Mouse (Mus musculus): Measurements from ENCODE around the gene Pla2g2f. TPM values are rescaled to one million over a fixed set of nuclear protein-coding genes. Genes with fewer than 3 reads are reported as not detected.

The Pla2g2f gene
- polyA plus RNA-seq, 1 experiment from 2014 or later: 0.62 TPM

DNA sequence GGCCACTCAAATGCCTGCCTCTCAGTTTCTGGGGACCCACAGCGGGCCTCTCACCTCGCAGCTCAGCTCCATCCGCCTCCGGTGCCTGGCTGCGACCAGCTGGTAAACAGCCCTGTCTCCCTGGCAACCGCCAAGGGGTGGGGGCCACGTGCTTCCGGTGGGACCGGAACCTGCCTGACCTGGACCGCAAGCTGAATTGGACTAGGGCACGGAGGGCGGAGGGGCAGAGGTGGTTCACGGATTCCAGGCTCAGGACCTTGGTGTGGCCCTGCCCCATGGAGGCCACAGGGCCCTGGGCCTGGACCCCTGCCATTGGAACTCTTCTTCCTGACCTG, 32.3 kb downstream of the Pla2g2f start:
- WGBS: 8% methylated on average over 13 of the region's 13 CpGs
- H3K4me3 ChIP-seq: peak overlapping the region; percentile 53
- no peaks in the 10 kb centered on the region for H3K9me3 ChIP-seq (replicated peaks)
- peak overlapping the region; percentile 84 for H3K27ac ChIP-seq (replicated peaks)
- H3K27me3 ChIP-seq (ENCODE audit: low read depth, poor library complexity, severe bottlenecking): peaks cover 4% of the 10 kb centered on the region
- no peaks in the 10 kb centered on the region for H3K36me3 ChIP-seq
- H3K4me1 ChIP-seq: peaks cover 42% of the 10 kb centered on the region
- DNase-seq (ENCODE audit: low spot score): peak; percentile 80

- H3K4me1 ChIP-seq: peaks cover 38% of the 10 kb centered on the region
- H3K27ac ChIP-seq (replicated peaks): peak within 1 kb of the TSS; percentile 84
- no peaks in the 10 kb centered on the region for H3K9me3 ChIP-seq (replicated peaks)
- H3K27me3 ChIP-seq (ENCODE audit: low read depth, poor library complexity, severe bottlenecking): peaks cover 4% of the 10 kb centered on the region
- H3K36me3 ChIP-seq: 0 out of 2 replicates have a peak, but pooled peaks cover 2% of the 10 kb centered on the region
- peak; percentile 21 for DNase-seq (ENCODE audit: low spot score)
- peak within 1 kb of the TSS; percentile 53 for H3K4me3 ChIP-seq
- 57% methylated on average over 18 of the region's 18 CpGs for WGBS
These were observed 32.9 kb downstream of the Pla2g2f start, which contains the start of gene Pla2g2c for GRCm38 (mm10) chr4:138724354-138725126. Pla2g2c (plus strand) TSS chr4:138724792.

- no peak overlapping the region for H3K27ac ChIP-seq (replicated peaks)
- H3K36me3 ChIP-seq: 0 out of 2 replicates have a peak, but pooled peaks cover 2% of the 10 kb centered on the region
- 88% methylated on average over 15 of the region's 15 CpGs for WGBS
- H3K4me1 ChIP-seq: peaks cover 30% of the 10 kb centered on the region
- no peak for DNase-seq (ENCODE audit: low spot score)
- H3K27me3 ChIP-seq (ENCODE audit: low read depth, poor library complexity, severe bottlenecking): peaks cover 4% of the 10 kb centered on the region
- H3K4me3 ChIP-seq: no peak overlapping the region
- H3K9me3 ChIP-seq (replicated peaks): no peaks in the 10 kb centered on the region
These were observed 33.7 kb downstream of the Pla2g2f start for GRCm38 (mm10) chr4:138723493-138724281.

DNA sequence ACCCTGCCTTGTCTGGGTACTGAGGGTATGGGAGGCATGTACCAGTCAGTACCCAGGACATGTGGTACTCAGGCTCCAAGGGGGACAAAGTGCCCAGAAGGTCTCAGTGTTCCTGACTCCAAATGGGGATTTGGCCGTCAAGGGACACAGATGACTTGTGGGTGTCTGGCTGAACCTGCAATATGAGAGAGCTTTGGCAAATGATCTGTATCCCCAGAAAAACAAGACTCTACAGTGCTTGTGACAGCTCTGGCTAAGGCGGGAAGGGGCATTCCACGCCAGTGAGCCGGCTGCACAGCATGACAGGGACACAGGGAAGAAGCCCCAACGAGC, 38.2 kb downstream of the Pla2g2f start:
- WGBS: 80% methylated on average over 5 of the region's 5 CpGs
- no peak overlapping the region for H3K4me3 ChIP-seq
- no peaks in the 10 kb centered on the region; the same call in 1 of the 2 replicates for H3K27me3 ChIP-seq (ENCODE audit: low read depth, poor library complexity, severe bottlenecking)
- no peak for DNase-seq (ENCODE audit: low spot score)
- H3K36me3 ChIP-seq: 0 out of 2 replicates have a peak, but pooled peaks cover 2% of the 10 kb centered on the region
- no peaks in the 10 kb centered on the region for H3K9me3 ChIP-seq (replicated peaks)
- H3K4me1 ChIP-seq: peaks cover 10% of the 10 kb centered on the region
- H3K27ac ChIP-seq (replicated peaks): no peak overlapping the region

- no peaks in the 10 kb centered on the region for H3K9me3 ChIP-seq (replicated peaks)
- H3K27ac ChIP-seq (replicated peaks): no peak overlapping the region
- no peaks in the 10 kb centered on the region; the same call in 1 of the 2 replicates for H3K27me3 ChIP-seq (ENCODE audit: low read depth, poor library complexity, severe bottlenecking)
- peaks cover 6% of the 10 kb centered on the region; the same call in 1 of the 2 replicates for H3K4me1 ChIP-seq
- 83% methylated on average over 5 of the region's 5 CpGs for WGBS
- DNase-seq (ENCODE audit: low spot score): no peak
- H3K4me3 ChIP-seq: no peak overlapping the region
- H3K36me3 ChIP-seq: 0 out of 2 replicates have a peak, but pooled peaks cover 2% of the 10 kb centered on the region
These were observed 38.7 kb downstream of the Pla2g2f start for GRCm38 (mm10) chr4:138718586-138719263.

- no peak overlapping the region for H3K27ac ChIP-seq (replicated peaks)
- WGBS: 91% methylated on average over 9 of the region's 9 CpGs
- H3K36me3 ChIP-seq: 0 out of 2 replicates have a peak, but pooled peaks cover 2% of the 10 kb centered on the region
- H3K4me1 ChIP-seq: peaks cover 4% of the 10 kb centered on the region; the same call in 1 of the 2 replicates
- no peak overlapping the region for H3K4me3 ChIP-seq
- no peaks in the 10 kb centered on the region for H3K27me3 ChIP-seq (ENCODE audit: low read depth, poor library complexity, severe bottlenecking)
- no peaks in the 10 kb centered on the region for H3K9me3 ChIP-seq (replicated peaks)
- no peak for DNase-seq (ENCODE audit: low spot score)
These were observed 40.7 kb downstream of the Pla2g2f start for GRCm38 (mm10) chr4:138716697-138717096.

DNA sequence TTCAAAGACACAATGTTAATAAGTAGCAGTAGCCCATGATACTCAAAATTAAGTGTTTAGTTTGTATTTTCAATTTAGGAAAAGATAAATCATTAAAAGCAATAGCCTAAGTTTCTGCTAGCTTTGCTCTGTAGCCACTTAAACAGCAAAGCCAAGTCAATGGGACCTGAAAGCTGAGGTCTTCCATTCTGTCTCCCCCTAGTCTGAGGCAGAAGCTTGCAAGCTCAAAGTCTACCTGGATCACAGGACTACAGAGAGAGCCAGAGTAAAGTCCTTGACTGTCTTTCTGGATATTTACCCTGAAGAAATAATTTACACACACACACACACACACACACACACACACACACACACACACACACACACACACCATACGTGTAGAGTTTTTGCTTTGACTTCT, 43.2 kb downstream of the Pla2g2f start:
- Histone ChIP-seq H3K4me3 (no peak overlapping the region), H3K36me3 (no peaks in the 10 kb centered on the region), H3K9me3 (replicated peaks) (no peaks in the 10 kb centered on the region), H3K4me1 (peaks cover 4% of the 10 kb centered on the region; the same call in 1 of the 2 replicates), H3K27me3 (ENCODE audit: low read depth, poor library complexity, severe bottlenecking) (no peaks in the 10 kb centered on the region), H3K27ac (replicated peaks) (no peak overlapping the region)
- WGBS: 90% methylated on average over 1 of the region's 1 CpGs
- no peak for DNase-seq (ENCODE audit: low spot score)

DNA sequence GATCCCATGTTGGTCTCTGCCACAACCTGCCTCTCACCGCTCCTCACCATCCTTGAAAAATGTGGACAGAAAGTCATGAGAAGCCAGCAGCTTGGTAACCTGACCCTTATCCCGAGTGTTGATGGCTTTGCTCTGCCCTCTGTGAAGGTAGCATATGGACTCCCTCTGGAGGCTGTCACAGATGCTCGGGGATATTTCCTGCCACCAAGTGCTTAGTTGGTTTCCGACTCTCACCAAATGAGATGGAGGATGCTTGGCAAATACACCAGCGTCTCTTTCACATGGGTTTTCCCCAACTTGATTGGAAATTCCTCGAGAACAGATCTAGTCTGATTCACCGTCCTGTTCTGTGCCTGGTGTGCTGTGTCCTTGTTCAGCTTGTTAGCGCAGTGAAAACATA, 44.8 kb downstream of the Pla2g2f start:
- H3K27me3 ChIP-seq (ENCODE audit: low read depth, poor library complexity, severe bottlenecking): no peaks in the 10 kb centered on the region
- 83% methylated on average over 8 of the region's 8 CpGs for WGBS
- peaks cover 12% of the 10 kb centered on the region; the same call in 1 of the 2 replicates for H3K4me1 ChIP-seq
- no peaks in the 10 kb centered on the region for H3K36me3 ChIP-seq
- H3K9me3 ChIP-seq (replicated peaks): no peaks in the 10 kb centered on the region
- H3K27ac ChIP-seq (replicated peaks): no peak overlapping the region
- no peak for DNase-seq (ENCODE audit: low spot score)
- H3K4me3 ChIP-seq: no peak overlapping the region

DNA sequence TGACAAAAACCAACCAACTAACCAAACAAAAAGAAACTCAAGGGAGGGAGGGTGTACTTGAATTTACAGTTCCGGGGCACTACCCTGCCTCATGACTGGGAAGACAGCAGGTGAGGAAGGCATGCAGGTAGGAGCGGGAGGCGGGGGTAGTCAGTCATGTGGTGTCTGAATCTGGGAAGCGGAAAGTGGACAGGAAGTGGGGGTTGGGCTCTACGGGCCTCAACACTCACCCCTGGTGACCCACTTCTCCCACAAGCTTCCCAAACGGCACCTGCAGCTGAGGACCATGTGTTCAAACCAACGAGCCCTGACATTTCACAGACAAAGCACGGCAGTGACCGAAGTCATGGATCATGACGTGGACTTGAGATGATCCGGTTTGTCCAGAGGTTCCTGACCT, 45.3 kb downstream of the Pla2g2f start:
- no peak overlapping the region for H3K27ac ChIP-seq (replicated peaks)
- H3K36me3 ChIP-seq: no peaks in the 10 kb centered on the region
- 89% methylated on average over 11 of the region's 11 CpGs for WGBS
- no peak for DNase-seq (ENCODE audit: low spot score)
- H3K9me3 ChIP-seq (replicated peaks): no peaks in the 10 kb centered on the region
- H3K4me1 ChIP-seq: peaks cover 12% of the 10 kb centered on the region; the same call in 1 of the 2 replicates
- H3K27me3 ChIP-seq (ENCODE audit: low read depth, poor library complexity, severe bottlenecking): no peaks in the 10 kb centered on the region
- no peak overlapping the region for H3K4me3 ChIP-seq

DNA sequence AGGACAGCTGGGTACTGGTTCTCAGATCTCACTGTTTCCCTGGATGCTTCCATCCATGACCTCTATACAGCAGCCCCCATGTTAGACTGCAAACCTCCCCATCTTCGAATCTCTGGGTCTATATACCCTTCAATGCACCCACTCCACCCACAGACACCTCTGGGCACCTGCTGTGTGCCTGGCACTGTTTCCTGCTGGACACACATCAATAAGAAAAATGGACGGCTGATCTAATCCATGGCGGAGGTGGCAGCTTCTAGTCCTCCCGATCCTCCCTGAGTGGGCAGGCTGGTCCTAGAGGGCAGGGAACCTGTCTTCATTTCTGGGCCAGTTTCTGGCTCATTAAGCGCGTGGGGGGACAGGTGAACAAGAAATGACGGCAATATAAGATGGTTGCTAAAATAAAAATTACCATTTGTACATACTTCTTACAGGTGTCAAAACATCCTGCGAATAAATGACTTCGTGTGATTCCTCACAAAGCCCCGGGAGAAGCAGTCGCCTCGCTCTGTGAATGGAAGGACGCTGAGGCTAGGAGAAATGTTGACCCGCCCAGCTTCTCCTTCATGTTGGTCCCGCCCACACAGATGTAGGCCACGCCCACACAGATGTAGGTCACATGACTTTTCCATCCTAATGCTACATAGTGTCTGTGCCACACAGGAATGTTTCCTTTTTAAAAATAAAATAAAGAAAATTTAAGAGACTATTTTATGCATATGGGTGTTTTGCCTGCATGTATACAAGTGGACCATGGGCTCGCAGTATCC, 46.2 kb downstream of the Pla2g2f start:
- H3K36me3 ChIP-seq: no peaks in the 10 kb centered on the region
- no peak for DNase-seq (ENCODE audit: low spot score)
- H3K27me3 ChIP-seq (ENCODE audit: low read depth, poor library complexity, severe bottlenecking): no peaks in the 10 kb centered on the region
- 74% methylated on average over 17 of the region's 17 CpGs for WGBS
- peaks cover 12% of the 10 kb centered on the region; the same call in 1 of the 2 replicates for H3K4me1 ChIP-seq
- no peaks in the 10 kb centered on the region for H3K9me3 ChIP-seq (replicated peaks)
- H3K4me3 ChIP-seq: no peak overlapping the region
- H3K27ac ChIP-seq (replicated peaks): no peak overlapping the region

- H3K27ac ChIP-seq (replicated peaks): no peak overlapping the region
- no peak overlapping the region for H3K4me3 ChIP-seq
- H3K4me1 ChIP-seq: peaks cover 12% of the 10 kb centered on the region; the same call in 1 of the 2 replicates
- H3K9me3 ChIP-seq (replicated peaks): no peaks in the 10 kb centered on the region
- 89% methylated on average over 11 of the region's 11 CpGs for WGBS
- H3K27me3 ChIP-seq (ENCODE audit: low read depth, poor library complexity, severe bottlenecking): no peaks in the 10 kb centered on the region
- DNase-seq (ENCODE audit: low spot score): no peak
- no peaks in the 10 kb centered on the region for H3K36me3 ChIP-seq
These were observed 46.8 kb downstream of the Pla2g2f start for GRCm38 (mm10) chr4:138710633-138711032.

GRCm38 (mm10) chr4:138709944-138710343, 47.5 kb downstream of the Pla2g2f start:
- Histone ChIP-seq H3K4me1 (peaks cover 12% of the 10 kb centered on the region; the same call in 1 of the 2 replicates), H3K27ac (replicated peaks) (no peak overlapping the region), H3K36me3 (no peaks in the 10 kb centered on the region), H3K4me3 (no peak overlapping the region), H3K27me3 (ENCODE audit: low read depth, poor library complexity, severe bottlenecking) (no peaks in the 10 kb centered on the region), H3K9me3 (replicated peaks) (no peaks in the 10 kb centered on the region)
- DNase-seq (ENCODE audit: low spot score): no peak
- WGBS: 83% methylated on average over 7 of the region's 7 CpGs

Measured in midbrain, embryonic 10.5 days (tissue).